Mouse (Mus musculus): Measurements from ENCODE around the gene Slc7a1.

GRCm38 (mm10) chr5:148376358-148376757, 23.3 kb downstream of the Slc7a1 start:
- no peak for TF ChIP-seq CTCF (IDR thresholded peaks at IDR 0.05; ENCODE audit: control insufficient read depth, insufficient read depth, low read length)
- TF ChIP-seq POLR2A (IDR thresholded peaks at IDR 0.05; ENCODE audit: borderline replicate concordance, control insufficient read depth, low read depth, low read length) = no peak

Measured in bone marrow, adult 2 months (tissue).